Mouse (Mus musculus) liver, embryonic 14.5 days (tissue): ENCODE data around the gene Negr1. TPM values are rescaled to one million over a fixed set of nuclear protein-coding genes. Genes with fewer than 3 reads are reported as not detected.

Experiments
- ATAC-seq: fragments of 200-750 bp; cut with Nextera tagmentation; 2 replicates; pipeline ENCODE4 v1.8.0; 2017; ENCODE audit warnings: moderate number of reproducible peaks, mild to moderate bottlenecking, moderate library complexity; ENCODE audit not compliant: insufficient read depth
- DNase-seq, 3 experiments: peaks; one replicate each; pipeline ENCODE4 v3.0.0-alpha.2; 2012 to 2013; ENCODE audit warnings: low read depth in 3 of 3, low spot score in 3 of 3
- H3K27ac ChIP-seq: fragments of 300-500 bp; sonication (generic); 2 replicates; pipeline ENCODE4 v1.5.1; 2014; ENCODE audit warnings: moderate library complexity, mild to moderate bottlenecking, control low read depth, inconsistent platforms
- H3K27me3 ChIP-seq: fragments of 300-500 bp; sonication (generic); 2 replicates; pipeline ENCODE4 v1.6.1; 2014; ENCODE audit warnings: mild to moderate bottlenecking, low read length, moderate library complexity; ENCODE audit not compliant: control insufficient read depth, insufficient read depth
- H3K36me3 ChIP-seq: fragments of 300-500 bp; sonication (generic); replicated peaks from 2 replicates; pipeline ENCODE4 v1.6.1; 2014; ENCODE audit warnings: low read depth; ENCODE audit not compliant: control insufficient read depth, insufficient read depth
- H3K4me1 ChIP-seq, 2 experiments: fragments of 200-500 bp in 1 of 2; fragments of 300-500 bp in 1 of 2; sonication (generic) in 1 of 2; replicated peaks; 2 replicates each; pipeline ENCODE4 v1.6.1; 2012 to 2014; ENCODE audit warnings: antibody characterized with exemption in 1 of 2, inconsistent platforms in 1 of 2, low read length in 1 of 2; ENCODE audit not compliant: control insufficient read depth in 2 of 2, insufficient read depth in 2 of 2
- H3K4me2 ChIP-seq: fragments of 300-500 bp; sonication (generic); 2 replicates; pipeline ENCODE4 v1.6.1; 2014; ENCODE audit warnings: low read depth, mild to moderate bottlenecking, control low read depth, moderate library complexity
- H3K4me3 ChIP-seq, 2 experiments: fragments of 200-500 bp in 1 of 2; fragments of 300-500 bp in 1 of 2; sonication (generic) in 1 of 2; 2 replicates each; pipeline ENCODE4 v1.5.1; 2012 to 2014; ENCODE audit warnings: low read depth in 2 of 2, low read length in 2 of 2, mild to moderate bottlenecking in 2 of 2, control low read depth in 1 of 2, inconsistent platforms in 1 of 2, moderate library complexity in 1 of 2; ENCODE audit not compliant: insufficient read depth in 1 of 2
- H3K9ac ChIP-seq: fragments of 300-500 bp; sonication (generic); replicated peaks from 2 replicates; pipeline ENCODE4 v1.6.1; 2014; ENCODE audit warnings: mild to moderate bottlenecking, control low read depth, moderate library complexity
- H3K9me3 ChIP-seq: fragments of 300-500 bp; sonication (generic); 2 replicates; pipeline ENCODE4 v1.6.1; 2016; ENCODE audit warnings: low read length, mixed read lengths; ENCODE audit not compliant: control insufficient read depth
- CTCF ChIP-seq: IDR thresholded peaks from 2 replicates; pipeline ENCODE4 v1.5.1; 2016; ENCODE audit warnings: antibody characterized with exemption, low read depth, control low read depth
- EP300 ChIP-seq: IDR thresholded peaks from 2 replicates; pipeline ENCODE4 v1.6.1; 2016; ENCODE audit warnings: antibody characterized with exemption, low read depth
- WGBS: fragments of 180-500 bp; shearing (Covaris S2); extraction: QIAGEN DNeasy Blood & Tissue Kit; methylation state at CpG from one replicate; pipeline ENCODE4 v1.1.7; 2014; ENCODE audit not compliant: insufficient replicate concordance; 5-methylcytosine and 5-hydroxymethylcytosine counted together
- polyA plus RNA-seq, 2 experiments: library from polyadenylated mRNA; depleted of rRNA in 1 of 2; stranded (reverse) in 1 of 2; unstranded in 1 of 2; fragments of >200 nt; fragmentation: Nextera tagmentation in 1 of 2; extraction: Ambion mirVana in 1 of 2; gene quantifications; 2 replicates each; pipeline versions ENCODE4 v1.2.1 to v1.2.3; 2012 to 2014

The Negr1 gene
- polyA plus RNA-seq, 2 experiments: 0.03 TPM; not detected in 1

GRCm38 (mm10) chr3:156982102-156982501 lies 420.5 kb downstream of the Negr1 start:
- no peak for TF ChIP-seq CTCF
- no peak for TF ChIP-seq EP300
- no peak for DNase-seq
- no peak overlapping the region for H3K27ac ChIP-seq
- H3K36me3 ChIP-seq: no peaks in the 10 kb centered on the region
- no peaks in the 10 kb centered on the region for H3K27me3 ChIP-seq
- H3K9ac ChIP-seq: no peak overlapping the region
- no peaks in the 10 kb centered on the region for H3K4me1 ChIP-seq
- 58% methylated on average over 4 of the region's 4 CpGs for WGBS
- H3K4me3 ChIP-seq: no peak overlapping the region
- no peak overlapping the region for H3K4me2 ChIP-seq
- no peaks in the 10 kb centered on the region for H3K9me3 ChIP-seq
- no peak for ATAC-seq

- Histone ChIP-seq H3K4me3 (no peak overlapping the region), H3K27me3 (no peaks in the 10 kb centered on the region), H3K9ac (no peak overlapping the region), H3K4me2 (no peak overlapping the region), H3K27ac (no peak overlapping the region), H3K9me3 (no peaks in the 10 kb centered on the region), H3K36me3 (no peaks in the 10 kb centered on the region), H3K4me1 (no peaks in the 10 kb centered on the region)
- ATAC-seq (no peak), DNase-seq (no peak)
- 58% methylated on average over 3 of the region's 3 CpGs for WGBS
- TF ChIP-seq EP300 (no peak), CTCF (no peak)
These were observed 425.5 kb downstream of the Negr1 start for GRCm38 (mm10) chr3:156987113-156987512.

- Histone ChIP-seq H3K9ac (no peak overlapping the region), H3K9me3 (no peaks in the 10 kb centered on the region), H3K4me3 (no peak overlapping the region), H3K27ac (no peak overlapping the region), H3K4me1 (no peaks in the 10 kb centered on the region), H3K27me3 (no peaks in the 10 kb centered on the region), H3K36me3 (no peaks in the 10 kb centered on the region), H3K4me2 (no peak overlapping the region)
- WGBS: 31% methylated on average over 2 of the region's 2 CpGs
- ATAC-seq: no peak
- TF ChIP-seq CTCF (no peak), EP300 (no peak)
- DNase-seq: no peak
These were observed 430.6 kb downstream of the Negr1 start for GRCm38 (mm10) chr3:156992171-156992570.

- WGBS: 39% methylated on average over 1 of the region's 1 CpGs
- ATAC-seq: no peak
- no peak for TF ChIP-seq EP300
- no peak for TF ChIP-seq CTCF
- Histone ChIP-seq H3K27me3 (no peaks in the 10 kb centered on the region), H3K4me2 (no peak overlapping the region), H3K27ac (no peak overlapping the region), H3K9me3 (no peaks in the 10 kb centered on the region), H3K4me1 (no peaks in the 10 kb centered on the region), H3K9ac (no peak overlapping the region), H3K4me3 (no peak overlapping the region), H3K36me3 (no peaks in the 10 kb centered on the region)
- DNase-seq: no peak
These were observed 431.2 kb downstream of the Negr1 start for GRCm38 (mm10) chr3:156992811-156993210.

GRCm38 (mm10) chr3:156999177-156999808 lies 437.7 kb downstream of the Negr1 start:
- ATAC-seq: no peak
- H3K27ac ChIP-seq: no peak overlapping the region
- H3K4me2 ChIP-seq: no peak overlapping the region
- 51% methylated on average over 5 of the region's 5 CpGs for WGBS
- no peak for TF ChIP-seq CTCF
- TF ChIP-seq EP300: no peak
- H3K4me1 ChIP-seq: peaks cover 0 to 2% of the 10 kb centered on the region in 2 experiments; a peak in 1 of 4 replicates
- no peak for DNase-seq
- H3K9ac ChIP-seq: no peak overlapping the region
- H3K36me3 ChIP-seq: no peaks in the 10 kb centered on the region
- no peaks in the 10 kb centered on the region for H3K27me3 ChIP-seq
- no peaks in the 10 kb centered on the region for H3K9me3 ChIP-seq
- no peak overlapping the region for H3K4me3 ChIP-seq
